Mouse (Mus musculus) heart, adult 2 months (tissue): ENCODE measurements around the gene Col13a1. TPM values are rescaled to one million over a fixed set of nuclear protein-coding genes. Genes with fewer than 3 reads are reported as not detected.
A peak's percentile ranks its signal among the peaks of the same experiment; 100 is the strongest.

Source experiments
- DNase-seq, 2 experiments: peaks; one replicate each; pipeline ENCODE4 v3.0.0; 2021
- H3K27ac ChIP-seq: fragments of 200-600 bp; 2 replicates; pipeline ENCODE4 v1.8.1; 2022
- H3K27me3 ChIP-seq: fragments of 200-500 bp; 2 replicates; pipeline ENCODE4 v1.6.1; 2012; ENCODE audit warnings: mild to moderate bottlenecking, low read length, inconsistent platforms, mixed read lengths; ENCODE audit not compliant: control insufficient read depth, insufficient read depth
- H3K36me3 ChIP-seq: fragments of 200-500 bp; 2 replicates; pipeline ENCODE4 v1.6.1; 2012; ENCODE audit warnings: low read length, inconsistent platforms; ENCODE audit not compliant: control insufficient read depth, insufficient read depth
- H3K4me1 ChIP-seq: fragments of 200-500 bp; 2 replicates; pipeline ENCODE4 v1.6.1; 2011; ENCODE audit warnings: low read length; ENCODE audit not compliant: control insufficient read depth, insufficient read depth
- H3K4me3 ChIP-seq: fragments of 200-600 bp; 2 replicates; pipeline ENCODE4 v1.8.1; 2022
- H3K79me2 ChIP-seq: fragments of 200-500 bp; replicated peaks from 2 replicates; pipeline ENCODE4 v1.6.1; 2012; ENCODE audit warnings: mild to moderate bottlenecking, inconsistent platforms, low read length, moderate library complexity, mixed read lengths; ENCODE audit not compliant: control insufficient read depth, insufficient read depth
- H3K9ac ChIP-seq: fragments of 200-500 bp; 2 replicates; pipeline ENCODE4 v1.6.1; 2012; ENCODE audit warnings: low read depth, mild to moderate bottlenecking, control low read depth, inconsistent platforms, low read length, mixed read lengths
- CTCF ChIP-seq: fragments of 200-600 bp; IDR thresholded peaks from 2 replicates; pipeline ENCODE4 v1.8.1; 2022; ENCODE audit warnings: antibody characterized with exemption, mild to moderate bottlenecking, moderate library complexity
- EP300 ChIP-seq: fragments of 200-500 bp; IDR thresholded peaks from 2 replicates; pipeline ENCODE4 v1.6.1; 2011; ENCODE audit warnings: low read depth, low read length, control low read depth; ENCODE audit not compliant: insufficient read depth
- POLR2A ChIP-seq: fragments of 200-500 bp; IDR thresholded peaks from 2 replicates; pipeline ENCODE4 v1.6.1; 2011; ENCODE audit warnings: mild to moderate bottlenecking, low read depth, low read length, control low read depth; ENCODE audit not compliant: insufficient read depth
- WGBS: fragments of 180-500 bp; shearing (Covaris S2); methylation state at CpG from one replicate; pipeline ENCODE4 v1.1.7; 2018; 5-methylcytosine and 5-hydroxymethylcytosine counted together
- intact Hi-C: fragments of 180-260 bp; cut with DNase I; formaldehyde crosslinking; loops from one replicate; pipeline ENCODE4 v1.15.1; 2025
- long read RNA-seq: library from polyadenylated mRNA; stranded (forward); transcript quantifications from one replicate; pipeline ENCODE4 v2.0.0, GENCODE M21; 2021
- polyA plus RNA-seq: library from polyadenylated mRNA; depleted of rRNA; stranded (reverse); fragments of >200 nt; gene quantifications from 2 replicates; pipeline ENCODE4 v1.2.3, GENCODE M21; 2012; rRNA removed
- total RNA-seq, 2 experiments: library from RNA; stranded (reverse); gene quantifications; 2 replicates each; pipeline ENCODE4 v1.2.3; 2021

Gene Col13a1
- total RNA-seq (under 1 TPM; 0.34 to 0.45 TPM), polyA plus RNA-seq (0.43 and 0.44 TPM in 2 replicates)
- long read RNA-seq, partial matches to known transcripts: 0 of 2 reads
- long read RNA-seq, other reads (novel, unspliced or antisense): 2 of 2 reads

DNA sequence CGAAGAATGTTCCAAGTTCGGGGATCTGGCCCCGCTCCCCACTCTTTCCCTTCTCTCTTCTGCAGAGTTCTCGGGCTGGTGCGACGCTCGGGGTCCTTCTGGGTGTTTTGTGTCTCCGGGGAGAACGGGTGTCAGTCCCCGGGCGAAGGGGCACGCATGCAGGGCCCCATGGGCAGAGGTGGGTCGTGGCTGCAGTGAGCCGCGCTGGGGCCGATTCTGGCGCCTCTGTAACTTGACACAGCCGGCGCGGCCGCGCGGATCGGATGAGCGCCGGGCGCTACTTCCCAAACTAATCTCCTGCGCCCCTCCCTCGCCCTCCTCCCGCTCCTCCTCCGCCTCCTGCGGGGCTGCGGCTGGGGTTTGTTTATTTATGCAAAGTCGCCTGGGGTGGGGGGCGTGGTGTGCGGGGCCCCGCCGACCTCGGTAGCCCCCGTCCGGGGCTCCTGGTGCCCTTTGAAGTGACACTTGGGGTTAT, at the start of gene Col13a1:
TSS of gene Col13a1 (minus strand) at position 243 of the 475 bp plus-strand sequence.
- intact Hi-C loops: loop anchor here (5.0 kb wide), 1 partner anchor 137 kb away; no protein-coding TSS in a partner anchor
- H3K27me3 ChIP-seq: 0 out of 2 replicates have a peak, but pooled peaks cover 2% of the 10 kb centered on the region
- under 1% methylated on average over 41 of the region's 41 CpGs for WGBS
- TF ChIP-seq POLR2A (no peak), EP300 (no peak), CTCF (no peak)
- H3K36me3 ChIP-seq: no peaks in the 10 kb centered on the region
- peak within 1 kb of the TSS; percentile 7 for H3K9ac ChIP-seq
- peak within 1 kb of the TSS; percentile 49 for H3K4me3 ChIP-seq
- peak; percentile 14 to 38 for DNase-seq
- H3K4me1 ChIP-seq: no peaks in the 10 kb centered on the region
- H3K79me2 ChIP-seq: no peaks in the 10 kb centered on the region
- H3K27ac ChIP-seq: no peak within 1 kb of the TSS

DNA sequence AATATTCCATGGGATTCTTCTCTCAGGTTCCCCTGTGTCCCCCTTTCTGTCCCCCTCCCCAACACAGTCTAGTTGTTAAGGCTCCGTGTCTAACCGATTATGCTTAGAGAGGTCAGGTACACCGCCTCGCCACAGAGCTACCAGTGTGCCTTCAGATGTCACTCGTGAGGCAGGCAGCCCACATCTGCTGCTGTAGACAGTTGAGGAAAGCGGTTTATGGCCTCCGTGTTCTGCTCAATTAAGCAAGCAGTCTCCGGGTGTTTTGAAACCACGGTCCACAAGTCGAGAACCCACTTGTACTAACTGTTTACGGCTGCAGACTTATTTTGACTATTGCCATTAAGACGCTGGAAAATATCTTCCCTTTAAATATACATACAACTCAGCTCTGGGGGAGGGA, 48.8 kb upstream of the Col13a1 start:
- intact Hi-C loops: no loop called here
- H3K79me2 ChIP-seq: no peaks in the 10 kb centered on the region
- H3K4me3 ChIP-seq: no peak overlapping the region
- H3K27ac ChIP-seq: no peak overlapping the region
- no peak overlapping the region for H3K9ac ChIP-seq
- H3K36me3 ChIP-seq: no peaks in the 10 kb centered on the region
- 88% methylated on average over 12 of the region's 12 CpGs for WGBS
- TF ChIP-seq CTCF: no peak
- H3K27me3 ChIP-seq: no peaks in the 10 kb centered on the region
- H3K4me1 ChIP-seq: peaks cover 1% of the 10 kb centered on the region
- no peak for DNase-seq

DNA sequence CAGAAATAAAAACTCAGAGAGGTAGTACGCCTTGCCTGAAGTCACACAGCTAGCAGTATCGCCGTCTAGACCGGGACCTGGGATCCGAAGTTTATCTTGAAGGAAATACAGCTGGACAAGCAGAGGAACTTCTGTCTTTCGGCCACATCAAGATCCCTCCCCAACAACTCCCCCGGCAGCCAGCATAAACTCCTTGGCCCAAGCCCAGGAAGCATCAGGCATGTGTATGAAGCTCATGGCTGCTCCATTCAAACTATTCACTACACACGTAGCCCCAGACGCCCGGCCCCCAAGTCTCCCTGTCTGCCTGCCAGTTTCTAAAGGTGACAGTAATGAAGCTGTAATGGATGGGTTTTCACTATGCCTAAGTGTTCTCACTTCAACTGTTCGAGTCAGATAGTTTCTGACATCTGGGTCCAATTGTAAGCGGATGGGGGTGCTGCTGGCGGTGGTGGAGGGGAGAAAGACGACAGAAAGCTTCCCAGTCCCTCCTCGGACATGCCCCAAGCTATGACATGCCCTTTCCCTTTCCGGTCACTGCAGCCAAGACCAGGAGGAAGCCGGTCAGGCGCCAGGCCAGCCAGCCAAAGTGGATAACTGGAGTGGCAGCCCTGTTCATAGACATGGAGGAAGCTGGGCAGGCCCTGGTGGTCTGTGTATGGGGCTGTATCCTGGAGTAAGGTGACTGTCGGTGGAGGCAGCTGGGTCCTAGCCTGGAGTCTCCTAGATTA, 45.1 kb upstream of the Col13a1 start:
- no peak overlapping the region for H3K27ac ChIP-seq
- WGBS: 15% methylated on average over 19 of the region's 19 CpGs
- no peak overlapping the region for H3K9ac ChIP-seq
- no peak overlapping the region for H3K4me3 ChIP-seq
- intact Hi-C loops: no loop called here
- H3K27me3 ChIP-seq: no peaks in the 10 kb centered on the region
- no peaks in the 10 kb centered on the region for H3K36me3 ChIP-seq
- peaks cover 1% of the 10 kb centered on the region for H3K4me1 ChIP-seq
- TF ChIP-seq CTCF (no peak), POLR2A (no peak), EP300 (no peak)
- no peaks in the 10 kb centered on the region for H3K79me2 ChIP-seq
- peak; percentile 56 to 60 for DNase-seq

DNA sequence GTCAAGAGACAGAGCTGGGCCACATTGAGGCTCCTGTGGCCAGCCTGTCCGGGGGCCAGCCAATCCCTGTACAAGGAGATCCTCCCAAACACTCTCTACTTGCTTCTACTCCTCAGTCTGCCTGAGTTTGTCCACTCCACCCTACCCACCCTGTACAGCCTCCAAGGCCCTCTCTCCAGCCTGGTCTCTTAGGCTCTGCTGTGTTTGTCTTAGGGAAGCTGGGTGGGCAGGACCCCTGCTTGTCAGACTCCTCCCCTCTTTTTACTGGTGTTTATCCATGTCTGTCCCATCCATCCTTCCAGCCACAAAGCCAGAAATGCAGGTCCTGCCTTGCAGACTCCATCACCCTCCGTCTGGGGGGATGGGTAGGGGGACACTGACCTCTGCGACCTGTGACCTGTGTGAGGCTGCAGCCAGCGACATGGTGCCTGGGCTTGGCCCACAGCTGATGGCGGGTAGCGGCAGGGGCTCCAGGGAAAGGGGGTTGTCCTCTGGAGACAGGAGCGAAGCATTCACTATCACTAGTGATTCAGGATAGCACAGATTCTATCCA, 41.2 kb upstream of the Col13a1 start:
- H3K27ac ChIP-seq: no peak overlapping the region
- H3K4me1 ChIP-seq: peaks cover 1% of the 10 kb centered on the region
- no peak overlapping the region for H3K4me3 ChIP-seq
- no peaks in the 10 kb centered on the region for H3K36me3 ChIP-seq
- no peaks in the 10 kb centered on the region for H3K79me2 ChIP-seq
- no peaks in the 10 kb centered on the region for H3K27me3 ChIP-seq
- intact Hi-C loops: no loop called here
- H3K9ac ChIP-seq: no peak overlapping the region
- no peak for TF ChIP-seq POLR2A
- no peak for DNase-seq
- WGBS: 62% methylated on average over 7 of the region's 7 CpGs

DNA sequence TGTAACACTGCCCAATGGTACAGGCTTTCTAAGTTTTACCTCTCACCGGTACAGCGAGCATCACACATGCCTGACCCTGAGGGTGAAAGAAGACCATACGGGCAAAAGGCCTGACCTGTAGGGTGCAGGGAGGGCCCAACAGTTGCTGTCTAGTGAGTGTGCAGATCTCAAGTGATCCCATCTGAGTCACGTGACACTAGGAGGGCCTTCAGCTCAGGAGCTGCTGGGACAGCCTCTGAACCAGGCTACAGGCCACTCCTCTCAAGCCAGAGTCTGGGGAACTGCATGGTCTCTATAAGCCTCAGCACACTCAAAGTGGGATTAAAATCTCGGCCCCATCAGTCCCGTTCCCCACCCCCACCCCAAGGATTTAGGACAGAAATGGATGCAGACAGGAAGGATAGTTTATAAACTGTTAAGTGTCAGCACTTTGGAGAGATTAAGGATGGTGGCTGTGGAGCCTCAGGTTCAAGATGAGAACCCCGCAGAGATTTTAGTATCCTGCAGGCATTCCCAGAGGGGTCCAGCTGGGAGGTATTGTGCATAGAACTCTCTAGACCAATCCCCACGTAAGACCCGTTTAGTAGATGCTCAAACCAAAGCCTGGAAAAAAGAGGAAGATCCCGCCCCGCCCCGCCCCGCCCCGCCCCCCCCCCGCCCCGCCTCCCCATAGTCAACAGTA, 40.6 kb upstream of the Col13a1 start:
- Histone ChIP-seq H3K79me2 (no peaks in the 10 kb centered on the region), H3K27me3 (no peaks in the 10 kb centered on the region), H3K27ac (no peak overlapping the region), H3K4me1 (no peaks in the 10 kb centered on the region; the same call in 1 of the 2 replicates), H3K4me3 (no peak overlapping the region), H3K9ac (no peak overlapping the region), H3K36me3 (no peaks in the 10 kb centered on the region)
- TF ChIP-seq POLR2A: no peak
- TF ChIP-seq CTCF: no peak
- TF ChIP-seq EP300: no peak
- intact Hi-C loops: no loop called here
- 40% methylated on average over 14 of the region's 16 CpGs for WGBS
- no peak for DNase-seq

GRCm38 (mm10) chr10:62016947-62017346, 38.0 kb upstream of the Col13a1 start:
- TF ChIP-seq POLR2A (no peak), CTCF (no peak), EP300 (no peak)
- H3K79me2 ChIP-seq: no peaks in the 10 kb centered on the region
- no peaks in the 10 kb centered on the region for H3K36me3 ChIP-seq
- H3K4me1 ChIP-seq: no peaks in the 10 kb centered on the region
- 63% methylated on average over 6 of the region's 6 CpGs for WGBS
- DNase-seq: no peak
- no peaks in the 10 kb centered on the region for H3K27me3 ChIP-seq
- H3K27ac ChIP-seq: no peak overlapping the region
- H3K9ac ChIP-seq: no peak overlapping the region
- H3K4me3 ChIP-seq: no peak overlapping the region
- intact Hi-C loops: no loop called here
